Mouse (Mus musculus) CD4-positive, CD25-positive, alpha-beta regulatory T cell, adult 2 months (primary cell): ENCODE data around the gene B3gnt9.
"Not testable (repeated sequence)": the region's sequence is repeated elsewhere in the genome, so short reads cannot be mapped to it uniquely, and the experiment has no call there.

ENCODE experiments used
- DNase-seq: peaks from one replicate; pipeline ENCODE4 v3.0.0-alpha.2; 2012; ENCODE audit warnings: low read depth, low spot score

B3gnt9 gene

DNA sequence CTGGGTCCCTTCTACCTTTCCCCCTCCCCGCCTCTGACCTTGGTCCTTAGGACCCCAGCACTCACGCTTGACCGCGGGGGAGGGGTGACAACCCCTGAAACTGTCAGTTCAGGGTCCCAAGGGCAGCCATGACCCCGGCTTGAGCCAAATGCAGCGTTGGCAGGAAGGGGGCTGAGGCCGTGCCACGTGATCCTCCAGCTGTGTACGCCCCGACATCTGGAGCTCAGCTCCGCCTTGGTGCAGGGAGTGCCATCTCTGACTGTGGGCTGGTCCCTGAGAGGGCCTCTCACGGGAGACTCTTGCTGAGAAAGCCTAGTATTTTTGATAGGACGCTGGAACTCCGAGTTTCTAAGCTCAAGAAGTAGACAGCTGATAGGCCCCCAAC lies at the start of gene B3gnt9:
Gene B3gnt9, minus strand, starts transcription at position 188 of the 385 bp plus-strand sequence.
- peak; percentile 64 for DNase-seq

DNA sequence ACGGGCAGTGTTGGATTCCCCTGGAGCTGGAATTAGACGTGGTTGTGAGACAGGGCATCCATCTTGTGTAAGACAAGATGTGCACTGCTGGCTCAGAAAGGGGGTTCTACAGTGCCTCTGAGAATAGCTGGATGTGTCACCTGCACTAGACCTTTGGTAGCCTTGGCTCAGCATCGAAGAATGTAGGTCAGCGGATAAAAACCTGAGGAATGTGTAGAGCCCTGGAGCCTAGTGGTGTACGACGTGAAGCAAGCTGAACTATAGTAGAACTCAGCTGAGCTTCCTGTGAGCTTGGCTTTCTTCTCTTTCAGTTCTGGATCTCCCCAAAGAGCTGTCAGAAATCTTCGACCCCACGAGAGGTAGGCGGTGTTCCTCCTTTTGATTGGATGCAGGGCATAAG lies 48.9 kb upstream of the B3gnt9 start:
- no peak for DNase-seq

DNA sequence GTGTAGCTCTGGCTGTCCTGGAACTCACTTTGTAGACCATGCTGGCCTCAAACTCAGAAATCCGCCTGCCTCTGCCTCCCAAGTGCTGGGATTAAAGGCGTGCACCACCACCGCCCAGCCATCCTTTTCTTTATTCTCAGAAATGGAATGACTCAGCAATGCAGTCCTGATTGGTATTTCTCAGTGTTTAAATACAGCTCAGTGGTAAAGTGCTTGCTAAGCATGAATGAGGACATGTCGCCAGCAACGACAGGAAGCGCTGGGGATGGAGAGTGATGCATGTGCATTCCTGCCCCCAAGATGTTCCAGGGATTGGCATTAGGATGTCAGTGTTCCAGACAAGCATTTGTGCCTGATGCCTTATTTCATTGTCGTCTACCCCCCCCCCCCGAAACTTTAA lies 48.4 kb upstream of the B3gnt9 start:
- no peak for DNase-seq

DNA sequence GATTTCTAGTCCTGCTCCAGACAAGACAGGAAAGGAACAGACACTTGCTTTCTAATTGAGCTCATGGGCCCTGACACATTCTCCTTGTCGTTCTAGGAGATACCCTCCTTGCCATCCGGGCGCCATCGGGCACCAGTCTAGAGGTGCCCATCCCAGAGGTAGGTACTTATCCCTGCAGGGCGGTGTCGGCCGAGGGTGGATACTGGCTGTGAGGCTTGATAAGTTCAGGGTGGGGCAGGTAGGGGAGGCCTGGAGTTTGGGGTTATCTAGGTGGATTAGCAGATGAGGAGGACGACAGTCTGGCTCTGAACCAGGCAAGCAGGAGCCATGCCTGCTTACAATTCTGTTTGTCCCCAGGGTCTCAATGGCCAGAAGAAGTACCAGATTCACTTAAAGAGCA lies 45.0 kb upstream of the B3gnt9 start:
- DNase-seq, result no peak

DNA sequence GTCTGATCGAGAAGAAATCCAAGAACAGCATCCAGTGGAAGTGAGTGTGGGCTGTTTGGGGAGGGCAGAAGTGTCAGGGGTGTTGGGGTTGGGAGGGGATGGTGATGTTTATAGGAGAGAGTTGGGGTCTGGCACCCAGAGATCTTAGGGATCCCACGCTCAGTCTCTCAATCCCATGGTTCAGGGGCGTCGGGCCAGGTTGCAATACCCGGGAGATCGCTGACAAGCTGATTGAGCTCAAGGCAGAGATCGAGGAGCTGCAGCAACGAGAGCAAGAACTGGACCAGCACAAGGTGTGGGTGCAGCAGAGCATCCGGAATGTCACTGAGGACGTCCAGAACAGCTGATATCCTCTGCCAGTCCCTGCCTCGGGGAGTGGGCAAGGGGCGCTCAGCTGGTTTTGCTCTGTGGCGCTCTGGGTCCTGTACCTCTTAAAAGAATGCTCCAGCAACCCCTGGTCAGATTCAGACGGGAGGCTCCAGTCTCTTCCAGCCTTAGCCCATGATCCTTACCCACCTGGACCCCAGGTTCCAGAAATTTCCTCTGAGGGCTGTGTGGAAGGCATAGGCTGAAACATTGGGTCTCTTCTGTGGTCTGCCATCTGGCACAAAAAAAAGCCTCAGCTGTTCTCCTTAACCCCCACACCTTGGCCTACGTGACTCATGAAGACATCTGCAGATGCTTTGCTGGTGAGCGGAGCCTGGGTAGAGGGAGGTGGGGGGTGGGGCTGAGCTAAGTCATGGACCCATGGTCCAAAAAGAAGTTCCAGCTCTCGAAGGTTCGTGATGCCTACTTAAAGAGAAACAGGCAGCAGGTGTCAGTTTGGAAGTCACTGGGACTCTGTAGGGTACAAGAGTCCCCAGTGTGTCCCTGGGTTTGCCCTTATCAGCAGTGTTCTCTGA lies 43.6 kb upstream of the B3gnt9 start:
- no peak for DNase-seq

DNA sequence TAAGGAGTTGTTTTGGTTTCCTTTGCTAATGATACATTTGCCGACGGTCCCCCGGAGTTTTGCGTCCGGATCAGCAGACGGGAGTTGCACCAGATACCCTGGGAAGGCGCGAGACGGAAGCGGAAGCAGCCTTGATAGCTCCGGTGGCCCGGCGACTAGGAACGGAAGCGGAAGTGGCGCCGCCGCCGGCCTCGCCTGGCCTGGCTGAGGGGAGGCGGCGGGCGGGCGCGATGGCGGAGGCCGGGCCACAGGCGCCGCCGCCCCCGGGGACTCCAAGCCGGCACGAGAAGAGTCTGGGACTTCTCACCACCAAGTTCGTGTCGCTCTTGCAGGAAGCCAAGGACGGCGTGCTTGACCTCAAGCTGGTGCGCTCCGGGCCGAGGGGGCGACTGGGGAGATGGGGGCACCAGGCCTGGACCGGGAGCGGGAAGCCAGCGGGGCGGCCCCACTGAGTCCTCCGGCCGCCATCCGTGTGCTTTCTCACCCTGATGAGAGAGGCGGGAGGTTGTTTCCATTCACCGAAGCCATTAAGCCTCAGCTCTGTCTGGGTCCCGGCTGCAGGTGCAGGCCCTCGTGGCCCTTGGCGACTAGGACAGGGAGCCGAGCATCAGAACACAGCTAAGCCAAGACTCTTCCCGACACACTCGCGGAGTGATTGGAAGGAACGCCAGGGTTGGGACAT lies 42.7 kb upstream of the B3gnt9 start, which contains the start of gene E2f4:
Gene E2f4, plus strand, starts transcription at position 153 of the 682 bp plus-strand sequence.
- DNase-seq, result peak; percentile 92

DNA sequence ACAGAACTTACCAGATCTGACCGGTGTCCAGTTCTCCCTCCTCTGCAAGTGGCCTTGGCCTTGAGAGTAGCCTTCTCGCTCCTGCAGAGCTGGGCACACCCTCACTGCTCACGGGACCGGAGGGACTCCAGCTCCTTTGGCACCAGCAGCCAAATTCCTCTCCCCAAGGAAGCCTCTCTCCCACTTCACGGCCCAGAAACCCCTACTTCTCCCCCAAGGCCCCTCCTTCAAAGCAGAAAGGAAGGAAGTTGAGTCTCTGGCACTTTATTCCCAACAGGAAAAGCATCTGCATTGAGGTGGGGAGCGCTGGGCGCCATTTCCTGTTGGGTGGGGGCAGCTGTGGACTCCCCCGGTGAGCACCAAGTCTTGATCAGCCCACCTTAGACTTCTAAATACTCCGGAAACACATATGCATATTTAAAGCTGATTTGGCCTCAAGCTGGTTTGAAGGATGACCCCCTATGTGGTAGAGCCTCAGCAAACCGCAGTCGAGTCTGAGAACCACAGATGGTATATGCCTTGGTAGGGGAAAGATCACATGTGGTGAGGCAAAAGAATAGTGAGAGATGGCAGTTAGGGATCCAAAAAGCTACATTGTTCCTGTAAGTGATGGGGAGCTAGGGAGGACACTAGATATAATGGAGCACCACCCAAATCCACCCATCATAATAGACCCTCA lies 41.1 kb upstream of the B3gnt9 start, which contains the start of gene Exoc3l:
Gene Exoc3l, minus strand, starts transcription at position 207 of the 679 bp plus-strand sequence.
- no peak for DNase-seq

DNA sequence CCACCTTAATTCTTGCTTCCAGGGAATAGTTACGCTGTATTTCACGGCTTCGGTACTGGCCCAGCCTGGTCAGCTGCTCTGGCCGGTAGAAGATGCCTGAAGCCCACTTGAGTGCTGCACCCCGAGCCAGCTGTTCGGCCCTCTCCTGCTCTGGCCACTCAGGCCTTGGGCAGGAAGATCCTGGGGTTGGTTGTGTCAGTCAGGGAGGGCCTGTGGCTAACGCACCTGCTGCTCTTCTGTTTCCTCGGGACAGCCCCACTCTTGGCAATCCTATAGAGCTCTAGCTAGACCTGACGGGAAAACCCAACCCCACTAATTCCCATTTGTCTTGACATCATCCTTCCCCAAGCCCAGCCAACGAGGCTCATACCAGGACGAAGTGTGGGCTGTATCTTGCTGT lies 40.3 kb upstream of the B3gnt9 start:
- DNase-seq, result no peak

DNA sequence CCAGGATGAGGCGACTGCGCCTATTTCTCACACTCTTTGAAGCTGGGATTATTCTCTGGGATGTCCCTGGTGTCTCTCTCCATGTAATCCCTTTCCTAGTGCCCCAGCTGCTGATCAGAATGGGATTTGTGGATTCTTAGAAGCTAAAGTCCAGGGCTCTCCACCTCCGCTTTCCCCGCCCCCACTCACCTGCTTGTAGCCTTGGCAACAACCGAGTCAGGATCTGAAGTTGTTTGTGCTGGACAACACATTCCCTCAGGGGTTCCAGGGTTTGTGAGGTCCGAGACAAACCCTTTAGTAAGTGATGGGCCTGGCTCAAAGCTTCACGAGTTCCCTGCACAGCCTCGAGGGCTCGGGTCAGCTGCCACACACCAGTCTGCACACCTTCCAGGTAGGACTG lies 39.8 kb upstream of the B3gnt9 start:
- no peak for DNase-seq

DNA sequence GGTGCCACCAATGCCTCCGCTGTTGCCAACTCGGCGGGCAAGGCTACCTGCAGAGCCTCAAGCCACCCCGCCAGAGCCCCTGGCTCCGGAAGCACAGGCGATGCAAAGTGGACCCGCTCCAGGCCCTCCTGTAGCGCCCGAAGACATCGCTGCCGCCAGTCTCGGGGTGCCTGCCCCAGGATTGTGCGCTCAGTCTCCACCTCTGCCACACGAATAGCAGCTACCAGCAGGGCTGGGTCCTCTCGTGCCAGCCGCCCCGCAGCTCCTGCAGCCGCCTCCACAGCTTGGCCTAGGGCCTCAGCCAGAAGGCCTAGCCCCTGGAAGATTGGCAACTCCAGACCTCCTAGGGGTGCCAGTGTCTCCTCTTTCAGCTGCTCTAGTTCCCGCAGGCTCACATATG lies 38.5 kb upstream of the B3gnt9 start:
- no peak for DNase-seq

DNA sequence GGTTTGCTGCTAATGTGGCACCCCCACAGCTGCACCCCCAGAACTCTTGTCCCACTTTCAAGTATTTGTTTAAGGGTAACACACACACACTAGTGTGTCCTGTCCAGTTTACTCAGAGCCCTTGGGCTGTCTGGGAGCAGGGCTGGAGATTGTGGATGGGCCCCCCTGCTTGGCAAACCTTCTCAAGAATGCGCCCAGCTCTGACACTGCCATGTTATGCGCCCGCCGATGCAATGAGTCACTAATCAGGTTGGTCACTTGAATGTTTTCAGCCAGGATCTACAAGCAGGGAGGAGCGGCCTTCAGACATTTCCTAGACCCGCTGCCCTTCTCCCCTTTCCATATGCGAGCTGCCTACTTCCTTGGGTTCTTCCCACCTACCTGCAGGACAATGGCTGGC lies 37.5 kb upstream of the B3gnt9 start:
- DNase-seq, result no peak

DNA sequence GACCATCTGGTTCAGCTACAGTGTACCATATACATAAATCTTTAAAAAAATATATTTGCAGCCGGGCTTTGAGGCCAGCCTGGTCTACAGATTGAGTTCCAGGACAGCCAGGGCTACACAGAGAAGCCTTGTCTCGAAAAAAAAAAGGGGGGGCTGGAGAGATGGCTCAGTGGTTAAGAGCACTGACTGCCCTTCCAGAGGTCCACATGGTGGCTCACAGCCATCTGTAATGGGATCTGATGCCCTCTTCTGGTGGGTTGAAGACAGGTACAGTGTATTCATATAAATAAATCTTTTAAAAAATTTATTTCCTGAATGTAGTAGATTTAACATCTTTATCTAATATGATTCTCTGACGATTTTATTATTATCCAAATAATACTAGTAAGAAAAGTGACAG lies 36.8 kb upstream of the B3gnt9 start:
- not testable (repeated sequence) for DNase-seq

DNA sequence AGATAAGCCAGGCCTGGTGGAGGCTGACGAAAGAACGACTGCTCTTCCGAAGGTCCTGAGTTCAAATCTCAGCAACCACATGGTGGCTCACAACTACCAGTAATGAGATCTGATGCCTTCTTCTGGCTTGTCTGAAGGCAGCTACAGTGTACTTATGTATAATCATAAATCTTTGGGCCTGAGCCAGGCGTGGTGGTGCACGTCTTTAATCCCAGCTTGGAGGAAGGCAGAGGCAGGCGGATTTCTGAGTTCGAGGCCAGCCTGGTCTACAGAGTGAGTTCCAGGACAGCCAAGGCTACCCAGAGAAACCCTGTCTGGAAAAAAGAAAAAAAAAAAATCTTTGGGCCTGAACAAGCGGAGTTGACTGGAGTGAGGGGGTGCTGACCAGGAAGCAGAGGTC lies 36.4 kb upstream of the B3gnt9 start:
- not testable (repeated sequence) for DNase-seq

DNA sequence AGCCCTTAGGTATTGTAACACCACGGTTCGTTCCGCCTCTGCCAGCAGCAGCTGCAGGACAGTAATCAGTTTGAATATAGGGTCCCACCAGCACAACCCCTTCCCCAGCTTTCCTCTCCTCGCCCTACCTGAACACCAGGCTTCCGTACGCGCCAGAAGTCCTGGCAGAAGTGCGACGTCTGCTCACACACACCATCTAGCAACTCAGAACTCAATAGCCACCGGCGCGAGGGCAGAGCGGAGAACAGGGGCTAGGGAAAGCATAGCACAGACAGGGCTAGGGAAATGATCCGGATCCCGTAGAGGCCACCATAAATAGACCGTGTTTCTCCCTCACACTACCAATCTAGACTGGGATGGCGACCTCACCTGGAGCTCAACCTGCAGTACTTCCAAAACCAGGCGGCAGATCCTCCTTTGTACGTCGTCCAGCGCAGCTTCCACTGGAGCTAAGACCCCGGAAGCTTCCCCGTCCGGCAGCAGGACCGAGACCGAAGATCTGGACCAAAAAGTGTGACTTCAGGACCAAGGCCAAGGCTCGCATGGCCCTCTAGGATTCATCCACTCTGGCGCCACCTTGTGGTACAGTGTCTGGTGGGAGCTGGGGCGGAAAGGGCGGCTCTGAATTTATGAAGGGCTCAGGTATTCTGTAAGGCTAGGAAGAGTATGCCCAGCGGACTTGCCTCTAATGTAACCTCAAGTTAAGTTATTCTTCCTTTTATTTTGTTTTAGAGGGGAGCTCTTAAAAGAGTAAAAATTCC lies 35.8 kb upstream of the B3gnt9 start:
- DNase-seq, result peak; percentile 94

DNA sequence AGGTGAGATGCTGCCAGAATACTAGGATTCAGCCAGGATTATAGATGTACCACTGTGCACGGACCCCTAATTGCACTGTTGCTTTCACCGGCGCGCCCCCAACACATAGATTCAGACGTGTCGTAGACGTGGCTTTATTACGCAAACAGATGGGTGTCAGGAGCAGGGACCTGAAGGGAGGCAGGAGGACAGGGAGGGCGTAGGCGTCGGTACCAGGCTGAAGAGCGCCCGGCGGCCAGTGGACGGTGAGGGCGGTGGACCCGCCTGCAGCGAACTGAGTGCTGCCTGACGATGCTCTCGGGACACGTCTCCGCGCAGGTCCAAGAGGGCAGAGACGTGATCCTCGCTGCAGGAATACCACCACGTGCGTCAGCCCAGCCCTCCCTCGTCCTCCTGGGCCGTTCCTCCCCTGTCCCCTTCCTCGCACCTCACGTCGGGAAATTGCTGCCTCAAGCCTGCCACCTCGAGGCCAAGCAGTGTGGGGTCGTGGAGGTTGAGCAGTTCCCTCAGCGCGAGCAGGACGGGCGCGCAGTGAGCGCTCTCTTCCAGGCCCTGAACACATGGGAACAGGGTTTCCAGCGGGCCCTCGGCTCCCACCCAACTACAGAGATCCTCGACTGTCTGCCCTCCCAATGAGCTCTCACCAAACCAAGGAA lies 35.0 kb upstream of the B3gnt9 start, which contains the start of gene 4931428F04Rik:
Gene 4931428F04Rik, minus strand, starts transcription at position 60 of the 656 bp plus-strand sequence.
- peak; percentile 75 for DNase-seq

DNA sequence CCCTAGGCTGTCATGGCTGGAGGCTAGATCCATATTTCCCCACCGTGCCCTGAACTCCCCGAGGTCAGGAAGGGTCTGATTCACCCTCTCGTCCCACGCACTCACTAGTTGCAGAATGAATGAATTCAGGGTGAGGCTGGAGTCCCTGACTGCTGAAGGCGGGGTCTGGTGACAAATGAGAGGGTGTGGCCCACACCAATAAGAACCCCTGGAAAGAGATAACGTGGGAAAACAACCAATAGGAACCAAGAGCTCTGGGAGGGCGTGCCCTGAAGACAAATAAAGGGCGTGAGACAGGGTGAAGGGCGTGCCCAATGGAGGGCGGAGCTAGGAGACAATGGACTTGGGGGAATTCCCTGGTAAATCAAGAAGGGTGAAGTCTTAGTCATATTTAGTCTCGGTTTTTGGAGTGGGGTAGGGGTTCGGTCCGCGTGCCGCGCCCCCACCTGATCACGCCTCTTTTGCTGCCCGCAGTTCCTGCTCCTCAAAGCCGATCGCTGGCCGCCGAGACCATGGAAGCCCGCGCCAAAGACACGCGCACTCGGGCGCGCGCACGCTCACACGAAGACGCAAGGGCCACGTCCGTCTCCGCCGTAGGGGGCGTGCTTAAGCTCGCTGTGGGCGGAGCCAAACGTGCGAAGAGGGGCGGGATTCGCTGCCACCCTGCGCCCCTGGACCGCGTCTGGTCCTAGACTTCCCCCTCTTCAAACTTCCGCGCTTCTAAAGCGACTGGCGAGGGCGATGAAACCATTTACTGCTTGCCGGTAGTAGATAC lies 34.2 kb upstream of the B3gnt9 start:
- DNase-seq, result peak; percentile 97

DNA sequence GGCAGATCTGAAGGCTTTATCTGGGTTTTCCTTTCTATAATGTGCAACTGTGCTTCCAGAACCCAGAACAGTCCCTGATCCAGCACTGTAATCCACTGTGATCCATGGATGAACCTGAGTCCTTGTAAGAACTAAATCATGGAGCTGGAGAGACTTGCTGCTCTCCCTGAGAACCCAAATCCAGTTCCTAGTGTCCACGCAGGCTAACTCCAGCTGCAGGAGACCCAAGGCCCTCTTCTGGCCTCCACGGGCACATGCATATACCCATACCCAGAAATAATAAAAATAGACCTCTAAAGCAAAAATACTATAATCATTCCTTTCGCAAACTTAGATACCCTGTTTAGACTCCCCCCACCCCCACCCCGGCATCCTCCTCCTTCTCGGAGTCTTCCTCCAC lies 33.3 kb upstream of the B3gnt9 start:
- no peak for DNase-seq

DNA sequence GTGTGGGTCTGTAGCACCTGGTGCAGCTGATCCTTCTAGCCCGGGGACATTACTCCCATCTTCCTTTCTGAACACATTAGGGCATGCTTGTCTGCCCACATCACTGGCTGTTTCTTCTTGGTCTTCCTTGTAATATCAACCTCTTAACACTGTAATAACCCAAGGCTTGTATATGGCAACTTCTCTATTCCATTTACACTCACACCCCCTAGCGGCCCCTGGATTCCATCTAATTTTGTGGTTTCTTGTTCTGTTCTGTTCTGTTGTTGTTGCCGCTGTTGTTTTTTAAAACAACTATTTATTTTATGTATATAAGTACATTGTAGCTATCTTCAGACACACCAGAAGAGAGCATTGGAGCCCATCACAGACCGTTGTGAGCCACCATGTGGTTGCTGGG lies 32.0 kb upstream of the B3gnt9 start:
- DNase-seq, result no peak

DNA sequence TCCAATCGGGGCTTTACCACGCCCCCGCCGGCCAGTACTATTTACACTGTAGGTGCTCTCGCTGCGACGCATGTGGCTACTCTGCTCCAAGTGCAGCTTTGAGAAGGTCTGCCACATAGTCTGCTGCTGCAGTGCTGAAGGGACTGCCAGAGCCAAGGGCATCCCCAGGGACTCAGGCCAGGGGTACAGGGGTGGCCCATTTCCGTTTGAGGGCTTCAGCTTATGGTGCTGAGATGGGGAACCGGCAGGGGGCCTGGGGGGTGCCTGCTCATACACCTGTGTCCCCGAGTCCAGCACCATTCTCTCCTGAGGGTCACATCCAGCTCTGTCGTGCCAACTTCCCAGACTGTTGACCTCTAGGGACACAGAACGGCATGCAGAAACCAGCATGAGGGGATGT lies 30.6 kb upstream of the B3gnt9 start:
- no peak for DNase-seq

DNA sequence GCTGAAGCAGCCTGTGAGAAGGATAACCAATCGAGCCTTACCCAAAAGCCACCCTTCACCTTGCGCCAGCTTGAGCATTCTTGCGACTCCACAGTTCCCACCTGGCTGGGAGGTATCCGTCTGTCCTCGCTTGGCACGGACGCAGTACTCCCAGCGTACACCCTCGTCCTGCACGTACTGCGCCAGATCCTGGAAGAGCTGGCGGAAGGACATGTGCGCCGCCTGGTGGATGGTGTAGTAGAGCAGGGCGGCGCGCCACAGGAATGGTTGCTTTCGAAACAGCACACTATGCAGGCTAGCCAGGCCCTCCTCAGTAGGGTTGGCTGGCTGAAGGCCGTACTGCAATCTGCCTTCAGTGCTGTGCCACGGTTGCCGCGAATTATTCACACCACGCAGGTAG lies 28.1 kb upstream of the B3gnt9 start:
- peak; percentile 80 for DNase-seq
